Mouse (Mus musculus) left cerebral cortex, postnatal 25 days (tissue): ENCODE measurements around the gene Mpp1. TPM values are rescaled to one million over a fixed set of nuclear protein-coding genes. Genes with fewer than 3 reads are reported as not detected.

Source experiments
- DNase-seq, 2 experiments: peaks; one replicate each; pipeline ENCODE4 v3.0.0; 2022; ENCODE audit warnings: low spot score in 2 of 2, mixed read lengths in 1 of 2
- intact Hi-C: fragments of 180-260 bp; cut with DNase I; formaldehyde crosslinking; loops from one replicate; pipeline ENCODE4 v1.15.1; 2025
- total RNA-seq, 2 experiments: library from RNA; stranded (reverse); gene quantifications; 2 replicates each; pipeline ENCODE4 v1.2.3; 2021

The Mpp1 gene
- total RNA-seq, 2 experiments from 2014 or later, result 29.0 to 29.4 TPM

- intact Hi-C loops, result no loop called here
- no peak for DNase-seq
These were observed 45.2 kb downstream of the Mpp1 start for GRCm38 (mm10) chrX:75085654-75086053.

- intact Hi-C loops, result no loop called here
- peak in 1 of 2 experiments; percentile 59 for DNase-seq
These were observed 45.9 kb downstream of the Mpp1 start, which contains the start of gene Gab3 for GRCm38 (mm10) chrX:75084774-75085508. Gab3 (minus strand) TSS chrX:75085458.

GRCm38 (mm10) chrX:75083982-75084773 is 46.6 kb downstream of the Mpp1 start:
- peak; percentile 26 to 30 for DNase-seq
- intact Hi-C loops, result no loop called here

GRCm38 (mm10) chrX:75082351-75082750 is 48.5 kb downstream of the Mpp1 start:
- intact Hi-C loops, result no loop called here
- DNase-seq, result no peak

Other genes with a start within 250 kb of the Mpp1 start
- gene Gab3, start 45.6 kb downstream of the Mpp1 start, total RNA-seq, result 1 to 10 TPM; 1.9 to 2.8 TPM
- 10 to 100 TPM; 29.6 to 30.3 TPM for gene Dkc1, start 35.2 kb downstream of the Mpp1 start, total RNA-seq
- not detected for gene Smim9, start 32.8 kb upstream of the Mpp1 start, total RNA-seq